Mouse (Mus musculus): ENCODE measurements at regions not wholly inside any gene's neighbourhood (a gene's known extent, or its start where the extent isn't known, plus 50 kb on each side); places are given as distances from the start of the nearest gene placed in this dataset.
A peak's percentile ranks its signal among the peaks of the same experiment; 100 is the strongest.

DNA sequence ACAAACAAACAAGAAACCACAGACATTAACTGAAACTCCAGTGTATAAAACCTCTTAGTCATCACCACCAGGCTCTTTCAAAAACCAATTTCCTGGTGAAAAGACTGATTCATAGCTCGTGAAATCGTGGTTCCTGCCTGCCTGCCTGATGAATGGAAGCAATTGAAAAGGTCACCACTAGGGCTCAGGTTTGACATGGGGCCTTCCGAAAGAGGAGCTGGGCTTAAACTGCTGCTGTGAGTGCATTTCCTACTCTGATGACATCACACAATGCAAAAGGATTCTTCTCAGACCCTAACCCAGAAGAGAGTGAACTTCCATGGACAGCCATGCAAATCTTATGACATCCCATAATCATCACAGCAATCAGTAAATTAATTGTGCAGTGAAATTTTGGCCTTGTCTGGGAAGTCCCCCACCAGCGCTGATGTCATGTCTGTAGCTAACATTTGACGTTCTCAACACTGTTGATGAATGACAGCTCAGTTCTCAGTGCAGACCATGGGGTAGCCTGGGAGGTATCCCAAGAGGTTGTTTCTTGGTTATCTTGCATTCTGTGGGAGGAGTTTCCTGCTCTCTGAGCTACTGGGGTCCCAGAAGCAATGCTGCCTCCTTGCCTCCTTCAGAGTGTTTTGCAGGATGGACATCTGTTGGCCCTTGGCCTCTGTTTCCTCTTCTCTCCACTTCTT, 182.9 kb downstream of the Fam76b start:
- ATAC-seq (ENCODE audit: insufficient number of reproducible peaks, low FRiP score, low TSS enrichment, low read depth), result no peak
- peaks cover 8% of the 10 kb centered on the region for H3K4me1 ChIP-seq
- H3K36me3 ChIP-seq, result no peaks in the 10 kb centered on the region
- H3K9ac ChIP-seq, result no peak overlapping the region
- H3K27ac ChIP-seq (replicated peaks), result peak overlapping the region; percentile 66
- H3K4me3 ChIP-seq (replicated peaks), result no peak overlapping the region
- WGBS, result 38% methylated on average over 5 of the region's 5 CpGs
- no peaks in the 10 kb centered on the region for H3K27me3 ChIP-seq
- no peaks in the 10 kb centered on the region for H3K9me3 ChIP-seq (replicated peaks)
- H3K4me2 ChIP-seq (replicated peaks), result no peak overlapping the region

DNA sequence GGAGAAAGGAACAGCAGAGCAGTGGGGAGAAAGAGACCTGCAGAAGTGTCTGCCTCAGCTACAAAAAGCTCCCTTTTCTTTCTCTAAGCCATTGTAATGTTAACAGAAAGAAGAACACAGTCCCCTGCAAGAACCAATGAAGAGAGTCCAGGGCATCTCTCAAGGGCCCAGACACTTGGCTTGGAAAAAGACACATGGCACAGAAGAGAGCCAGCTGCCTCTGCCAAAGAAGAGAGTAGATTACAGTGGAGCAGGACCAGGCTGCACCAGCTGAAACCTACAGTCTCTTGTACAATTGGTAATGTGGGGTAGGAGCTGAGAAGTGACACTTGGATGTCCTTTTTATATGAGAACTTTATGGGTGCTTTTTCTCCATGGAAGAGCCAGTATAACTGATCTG, 196.7 kb downstream of the Fam76b start:
- Histone ChIP-seq H3K36me3 (no peaks in the 10 kb centered on the region), H3K27me3 (no peaks in the 10 kb centered on the region), H3K9me3 (replicated peaks) (no peaks in the 10 kb centered on the region), H3K4me3 (replicated peaks) (no peak overlapping the region), H3K9ac (no peak overlapping the region), H3K4me1 (no peaks in the 10 kb centered on the region), H3K4me2 (replicated peaks) (no peak overlapping the region), H3K27ac (replicated peaks) (no peak overlapping the region)
- no peak for ATAC-seq (ENCODE audit: insufficient number of reproducible peaks, low FRiP score, low TSS enrichment, low read depth)

DNA sequence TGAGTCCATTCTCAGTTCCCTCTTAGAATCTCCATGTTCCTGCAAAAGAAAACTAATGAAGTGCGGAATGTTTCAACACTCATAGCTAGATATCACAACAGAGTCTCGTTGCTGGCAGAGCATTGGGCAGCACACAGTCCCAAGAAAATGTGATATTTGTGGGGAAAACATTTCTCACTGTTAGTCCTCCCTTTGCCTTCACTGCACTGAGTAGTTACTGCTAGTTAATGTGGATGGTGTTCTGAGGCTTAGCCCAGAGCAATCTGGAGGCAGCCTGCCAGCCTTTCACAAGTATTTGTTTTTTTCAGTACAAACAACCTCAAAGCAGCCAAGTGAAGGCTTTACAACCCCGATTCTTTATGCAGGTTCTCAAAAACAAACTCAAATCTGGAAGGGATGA, 197.2 kb downstream of the Fam76b start:
- H3K27ac ChIP-seq (replicated peaks), result no peak overlapping the region
- no peaks in the 10 kb centered on the region for H3K27me3 ChIP-seq
- no peaks in the 10 kb centered on the region for H3K9me3 ChIP-seq (replicated peaks)
- 55% methylated on average over 3 of the region's 3 CpGs for WGBS
- H3K36me3 ChIP-seq, result no peaks in the 10 kb centered on the region
- no peaks in the 10 kb centered on the region for H3K4me1 ChIP-seq
- H3K9ac ChIP-seq, result no peak overlapping the region
- no peak for ATAC-seq (ENCODE audit: insufficient number of reproducible peaks, low FRiP score, low TSS enrichment, low read depth)
- no peak overlapping the region for H3K4me3 ChIP-seq (replicated peaks)
- H3K4me2 ChIP-seq (replicated peaks), result no peak overlapping the region

DNA sequence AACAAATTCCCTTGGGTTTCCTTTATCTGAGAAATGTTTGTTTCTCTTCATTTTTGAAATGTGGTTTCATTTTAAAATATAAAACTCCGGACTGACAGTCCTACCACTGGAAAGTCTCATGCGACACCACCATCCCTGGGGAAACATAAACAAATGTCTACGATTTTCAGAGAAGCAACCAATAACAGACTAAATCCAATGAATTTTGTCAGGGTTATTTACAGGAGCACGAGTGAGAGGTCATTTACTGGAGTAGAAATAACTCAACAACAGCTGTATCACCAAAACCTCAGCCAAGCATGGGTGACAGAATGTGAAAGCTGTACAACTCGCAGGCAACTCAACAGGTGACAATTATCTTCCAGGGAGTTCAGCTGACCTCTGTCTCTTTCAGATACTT, 200.5 kb downstream of the Fam76b start:
- no peaks in the 10 kb centered on the region for H3K36me3 ChIP-seq
- H3K4me1 ChIP-seq, result no peaks in the 10 kb centered on the region
- H3K9me3 ChIP-seq (replicated peaks), result no peaks in the 10 kb centered on the region
- H3K27me3 ChIP-seq, result no peaks in the 10 kb centered on the region
- no peak for ATAC-seq (ENCODE audit: insufficient number of reproducible peaks, low FRiP score, low TSS enrichment, low read depth)
- H3K27ac ChIP-seq (replicated peaks), result no peak overlapping the region
- no peak overlapping the region for H3K4me3 ChIP-seq (replicated peaks)
- no peak overlapping the region for H3K9ac ChIP-seq
- WGBS, result 48% methylated on average over 5 of the region's 5 CpGs
- H3K4me2 ChIP-seq (replicated peaks), result no peak overlapping the region

DNA sequence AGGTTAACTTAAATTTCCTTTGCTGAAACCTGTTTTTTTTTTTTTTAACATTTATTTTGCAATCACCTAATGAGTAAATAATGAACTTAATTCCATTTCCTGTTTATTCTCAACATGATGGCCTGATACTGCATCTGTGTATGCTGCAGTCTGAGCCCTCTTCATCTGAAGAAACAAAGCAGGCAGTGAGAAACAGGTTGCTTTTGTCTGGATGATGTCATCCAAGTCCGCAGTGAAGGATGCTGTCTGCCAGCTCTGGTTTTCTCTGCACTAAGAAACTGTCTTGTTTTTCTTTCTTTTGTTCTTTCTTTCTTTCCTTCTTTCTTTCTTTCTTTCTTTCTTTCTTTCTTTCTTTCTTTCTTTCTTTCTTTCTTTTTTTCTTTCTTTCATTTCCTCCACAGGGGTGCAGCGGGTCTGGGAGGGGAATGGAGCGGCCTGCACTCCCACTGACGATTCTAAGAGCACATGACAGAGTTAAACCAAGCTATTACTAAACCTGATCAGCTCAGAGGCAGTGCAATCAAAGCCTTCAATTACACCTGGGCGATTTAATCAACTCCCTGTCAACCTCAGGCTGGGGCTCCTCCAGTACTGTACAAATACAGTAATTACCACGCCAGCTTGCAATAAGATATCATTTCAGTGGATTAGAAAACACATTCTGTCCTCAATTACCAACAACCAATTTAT, 204.0 kb downstream of the Fam76b start:
- Histone ChIP-seq H3K4me2 (replicated peaks) (no peak overlapping the region), H3K27ac (replicated peaks) (no peak overlapping the region), H3K27me3 (no peaks in the 10 kb centered on the region), H3K36me3 (no peaks in the 10 kb centered on the region), H3K9me3 (replicated peaks) (no peaks in the 10 kb centered on the region), H3K4me1 (no peaks in the 10 kb centered on the region), H3K4me3 (replicated peaks) (no peak overlapping the region), H3K9ac (no peak overlapping the region)
- no peak for ATAC-seq (ENCODE audit: insufficient number of reproducible peaks, low FRiP score, low TSS enrichment, low read depth)
- 47% methylated on average over 6 of the region's 6 CpGs for WGBS

DNA sequence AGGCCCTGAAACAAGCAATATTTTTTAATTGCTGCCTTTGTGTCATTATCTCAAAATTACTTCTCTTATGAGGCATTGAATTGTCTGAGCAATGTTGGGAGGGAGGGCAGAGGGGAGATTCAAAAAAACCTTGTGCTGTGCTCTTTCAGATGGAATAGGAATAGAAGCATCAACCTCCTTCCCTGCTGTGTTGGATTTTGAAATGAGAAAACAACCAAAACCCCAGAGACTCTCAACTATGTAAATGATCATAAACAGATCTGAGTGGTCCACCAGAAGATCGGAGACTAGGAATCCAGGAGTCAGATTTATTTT, 204.5 kb downstream of the Fam76b start:
- Histone ChIP-seq H3K4me2 (replicated peaks) (no peak overlapping the region), H3K27me3 (no peaks in the 10 kb centered on the region), H3K4me3 (replicated peaks) (no peak overlapping the region), H3K27ac (replicated peaks) (no peak overlapping the region), H3K36me3 (no peaks in the 10 kb centered on the region), H3K9me3 (replicated peaks) (no peaks in the 10 kb centered on the region), H3K9ac (no peak overlapping the region), H3K4me1 (no peaks in the 10 kb centered on the region)
- WGBS, result 37% methylated on average over 1 of the region's 1 CpGs
- no peak for ATAC-seq (ENCODE audit: insufficient number of reproducible peaks, low FRiP score, low TSS enrichment, low read depth)

DNA sequence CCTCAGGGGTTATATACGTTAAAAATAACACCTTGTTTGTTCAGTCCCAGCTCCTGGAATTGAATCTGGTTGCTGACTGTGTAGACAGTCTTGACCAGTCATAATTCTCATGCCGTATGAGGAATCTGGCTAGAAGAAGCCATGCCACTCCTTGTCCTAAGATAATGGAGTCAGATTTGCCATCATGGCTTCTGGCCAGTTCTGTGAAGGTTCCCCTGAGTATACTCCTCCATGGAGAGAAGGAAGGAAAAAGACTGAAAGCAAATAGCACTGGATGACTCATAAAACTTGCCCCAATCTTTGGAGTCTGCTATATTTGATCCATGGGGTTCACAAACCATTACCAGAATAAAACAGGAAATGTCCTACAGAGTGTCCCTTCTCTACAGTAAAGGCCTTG, 208.0 kb downstream of the Fam76b start:
- Histone ChIP-seq H3K9ac (no peak overlapping the region), H3K4me1 (no peaks in the 10 kb centered on the region), H3K27ac (replicated peaks) (no peak overlapping the region), H3K9me3 (replicated peaks) (no peaks in the 10 kb centered on the region), H3K27me3 (no peaks in the 10 kb centered on the region), H3K36me3 (no peaks in the 10 kb centered on the region), H3K4me2 (replicated peaks) (no peak overlapping the region), H3K4me3 (replicated peaks) (no peak overlapping the region)
- 81% methylated on average over 2 of the region's 2 CpGs for whole genome bisulfite sequencing
- ATAC-seq (ENCODE audit: insufficient number of reproducible peaks, low FRiP score, low TSS enrichment, low read depth), result no peak

DNA sequence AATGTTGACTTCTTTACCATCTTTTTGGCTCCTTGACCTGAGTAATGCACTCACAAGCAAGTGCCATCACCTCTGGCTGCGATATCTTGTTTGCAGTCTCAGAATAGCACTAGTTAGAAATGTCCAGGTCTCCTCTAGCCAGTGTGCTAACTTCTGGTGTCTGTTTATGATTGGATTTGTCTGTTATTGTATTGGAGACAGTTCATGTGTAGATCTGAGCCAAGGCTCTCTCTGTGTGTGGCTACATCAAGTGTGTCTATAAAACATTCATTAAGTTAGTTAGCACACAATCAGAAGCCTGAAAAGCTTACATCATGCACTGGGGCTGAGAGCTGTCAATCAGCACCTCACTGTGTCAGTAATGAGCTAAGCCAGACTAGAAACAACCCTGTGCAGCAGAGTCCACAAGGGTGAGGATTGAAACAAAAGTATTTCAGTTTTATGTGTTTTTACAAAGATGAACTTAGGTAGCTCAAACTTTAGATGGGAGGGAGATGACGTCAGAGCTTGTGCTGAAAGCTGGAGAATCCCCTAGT, 214.5 kb downstream of the Fam76b start:
- no peaks in the 10 kb centered on the region for H3K9me3 ChIP-seq (replicated peaks)
- H3K4me2 ChIP-seq (replicated peaks), result no peak overlapping the region
- H3K4me1 ChIP-seq, result peaks cover 8% of the 10 kb centered on the region; the same call in 1 of the 2 replicates
- H3K4me3 ChIP-seq (replicated peaks), result no peak overlapping the region
- H3K27me3 ChIP-seq, result no peaks in the 10 kb centered on the region
- no peak overlapping the region for H3K9ac ChIP-seq
- H3K27ac ChIP-seq (replicated peaks), result 0 out of 2 replicates have a peak overlapping the region, but pooled peaks have one; percentile 30
- 50% methylated on average over 2 of the region's 2 CpGs for WGBS
- ATAC-seq (ENCODE audit: insufficient number of reproducible peaks, low FRiP score, low TSS enrichment, low read depth), result no peak
- no peaks in the 10 kb centered on the region for H3K36me3 ChIP-seq

DNA sequence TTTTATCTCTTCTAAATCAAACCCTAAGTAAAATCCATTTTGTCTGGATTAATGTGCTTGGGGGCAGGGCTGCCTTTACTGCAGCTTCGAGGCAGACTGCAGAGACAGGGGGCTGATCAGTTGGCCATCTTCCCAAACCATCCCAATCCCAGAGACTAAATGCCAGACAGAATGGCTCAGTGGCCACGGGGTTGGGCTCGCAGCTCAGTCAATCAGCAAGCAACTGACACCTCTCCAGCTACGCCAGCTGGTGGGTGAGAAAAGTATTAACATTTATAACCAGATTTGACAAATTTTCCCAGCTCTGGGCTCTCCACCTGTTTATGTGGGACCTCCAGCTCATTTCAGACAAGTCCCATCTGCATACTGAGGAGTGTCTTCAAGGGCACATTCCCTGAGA, 220.7 kb downstream of the Fam76b start:
- 54% methylated on average over 4 of the region's 4 CpGs for WGBS
- H3K4me2 ChIP-seq (replicated peaks), result no peak overlapping the region
- no peaks in the 10 kb centered on the region for H3K4me1 ChIP-seq
- ATAC-seq (ENCODE audit: insufficient number of reproducible peaks, low FRiP score, low TSS enrichment, low read depth), result no peak
- no peaks in the 10 kb centered on the region for H3K9me3 ChIP-seq (replicated peaks)
- H3K27ac ChIP-seq (replicated peaks), result no peak overlapping the region
- H3K9ac ChIP-seq, result no peak overlapping the region
- no peak overlapping the region for H3K4me3 ChIP-seq (replicated peaks)
- H3K27me3 ChIP-seq, result no peaks in the 10 kb centered on the region
- no peaks in the 10 kb centered on the region for H3K36me3 ChIP-seq

DNA sequence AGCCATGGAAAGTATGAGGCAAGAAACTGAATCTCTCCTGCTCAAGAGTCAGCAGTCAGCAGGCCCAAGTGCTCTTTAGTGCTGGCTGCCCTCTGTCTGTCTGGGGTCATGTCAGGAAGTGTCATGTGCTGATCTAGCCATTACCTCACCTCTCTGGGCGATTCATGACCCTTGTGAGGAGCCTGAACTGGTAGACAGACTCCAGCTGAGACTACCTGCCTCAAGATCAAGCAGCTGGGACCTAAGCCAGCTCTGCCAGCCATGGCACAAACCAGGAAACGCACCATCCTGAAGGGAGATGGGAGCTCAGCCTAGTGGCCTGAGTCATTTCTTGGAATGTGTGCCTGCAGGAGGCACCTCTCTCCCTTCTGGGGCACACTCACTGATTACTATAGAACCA, 221.2 kb upstream of the Sesn3 start:
- 31% methylated on average over 2 of the region's 2 CpGs for WGBS
- no peaks in the 10 kb centered on the region for H3K36me3 ChIP-seq
- H3K27ac ChIP-seq (replicated peaks), result no peak overlapping the region
- H3K9ac ChIP-seq, result no peak overlapping the region
- no peak for ATAC-seq (ENCODE audit: insufficient number of reproducible peaks, low FRiP score, low TSS enrichment, low read depth)
- no peak overlapping the region for H3K4me2 ChIP-seq (replicated peaks)
- H3K9me3 ChIP-seq (replicated peaks), result no peaks in the 10 kb centered on the region
- peaks cover 12% of the 10 kb centered on the region for H3K4me1 ChIP-seq
- no peak overlapping the region for H3K4me3 ChIP-seq (replicated peaks)
- H3K27me3 ChIP-seq, result no peaks in the 10 kb centered on the region

DNA sequence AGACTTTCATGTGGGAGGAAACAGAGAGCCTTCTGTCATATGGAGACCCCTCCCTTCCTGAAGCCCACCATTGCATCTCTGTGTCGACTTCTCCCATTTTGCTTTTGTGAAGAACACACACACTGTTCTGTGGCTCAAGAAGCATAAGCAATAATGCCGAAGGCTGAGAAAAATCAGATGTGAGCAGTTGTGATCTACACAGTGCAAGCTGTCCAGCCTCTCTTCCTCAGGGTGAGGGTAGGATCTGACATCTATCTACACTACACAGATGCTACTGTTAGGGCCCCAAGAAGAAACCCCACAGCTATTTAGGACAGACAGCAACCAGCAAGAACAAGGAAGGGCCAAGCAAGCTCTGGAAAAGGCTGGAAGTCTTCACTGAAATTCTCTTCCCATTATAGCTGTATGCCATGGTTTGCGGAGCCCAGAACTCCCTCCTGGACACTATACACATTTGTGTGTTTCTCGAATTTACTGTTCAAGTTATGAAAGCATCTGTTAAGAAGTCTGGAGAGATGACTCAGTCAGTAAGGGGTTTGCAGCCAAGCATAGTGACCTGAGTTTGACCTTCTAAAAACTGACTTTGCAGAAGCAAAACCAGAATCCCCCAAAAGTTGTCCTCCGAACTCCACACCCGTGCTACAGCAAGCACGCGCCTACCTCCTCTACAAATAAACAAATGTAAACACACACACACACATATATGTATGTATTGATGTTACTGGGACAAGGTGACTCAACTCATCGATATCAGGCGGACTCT, 218.3 kb upstream of the Sesn3 start:
- Histone ChIP-seq H3K36me3 (no peaks in the 10 kb centered on the region), H3K4me2 (replicated peaks) (no peak overlapping the region), H3K27me3 (no peaks in the 10 kb centered on the region), H3K27ac (replicated peaks) (no peak overlapping the region), H3K9me3 (replicated peaks) (no peaks in the 10 kb centered on the region), H3K4me1 (peaks cover 24% of the 10 kb centered on the region), H3K9ac (no peak overlapping the region), H3K4me3 (replicated peaks) (no peak overlapping the region)
- ATAC-seq (ENCODE audit: insufficient number of reproducible peaks, low FRiP score, low TSS enrichment, low read depth), result no peak
- WGBS, result 71% methylated on average over 10 of the region's 10 CpGs
